Mouse (Mus musculus): Measurements from ENCODE around the gene Pbx4.

DNA sequence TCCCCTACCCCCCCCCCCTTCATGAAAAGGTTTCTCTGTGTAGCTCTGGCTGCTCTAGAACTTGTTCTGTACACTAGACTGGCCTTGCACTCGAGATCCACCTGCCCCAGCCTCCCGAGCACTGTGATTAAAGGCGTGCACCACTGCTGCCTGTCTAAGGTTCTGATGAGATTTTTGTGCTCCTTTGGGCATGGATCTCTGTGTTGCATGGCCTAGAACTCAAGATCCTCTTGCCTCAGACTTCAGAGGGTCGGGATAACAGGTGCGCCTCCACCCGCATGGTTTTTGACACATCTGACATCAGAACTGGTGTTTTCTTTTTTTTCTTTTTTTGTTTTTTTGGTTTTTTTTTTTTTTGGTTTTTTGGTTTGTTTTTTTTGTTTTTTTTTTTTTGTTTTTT is 27.8 kb upstream of the Pbx4 start:
- TF ChIP-seq CTCF (conservative IDR thresholded peaks at IDR 0.05; ENCODE audit: low read length) (no peak), POU5F1 (IDR thresholded peaks at IDR 0.05; ENCODE audit: borderline replicate concordance, low read length) (no peak), NANOG (IDR thresholded peaks at IDR 0.05; ENCODE audit: borderline replicate concordance, low read length) (no peak)

Data from E14TG2a.4 (cell line).